In the genomic region with DNA sequence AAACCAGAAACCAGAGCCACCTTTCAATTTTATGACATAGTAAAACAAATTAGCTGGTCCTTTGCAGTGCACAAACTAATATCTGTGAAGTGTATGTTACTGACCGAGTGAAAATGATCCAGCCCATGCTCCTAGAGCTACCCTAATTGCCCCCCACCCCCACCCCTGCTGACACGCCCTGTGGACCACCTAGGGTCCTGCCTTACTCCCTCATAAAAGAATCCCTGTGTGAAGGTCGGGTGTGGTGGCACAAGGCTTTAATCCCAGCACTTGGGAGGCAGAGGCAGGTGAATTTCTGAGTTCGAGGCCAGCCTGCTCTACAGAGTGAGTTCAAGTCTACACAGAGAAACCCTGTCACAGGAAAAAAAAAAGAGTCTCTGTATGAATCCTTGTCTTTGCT, we compare ENCODE assay signal across 8 mouse cellular contexts. TPM values are rescaled to one million over a fixed set of nuclear protein-coding genes. Genes with fewer than 3 reads are reported as not detected.
DNase-seq lines count a peak whose midpoint lies in the region; ATAC-seq and TF ChIP-seq lines count a peak whose summit lies in the region.

No protein-coding gene starts in this region.

- peak overlapping the region; percentile 82 for H3K4me2 ChIP-seq in forebrain, embryonic 12.5 days
- peak overlapping the region; percentile 88 for H3K4me2 ChIP-seq in liver, embryonic 12.5 days

- peaks cover 76% of the 10 kb centered on the region for H3K79me2 ChIP-seq in C2C12 (ENCODE audit: control insufficient read depth, insufficient read depth)

- no peak for TF ChIP-seq POLR2A in cerebellum, adult 2 months (IDR thresholded peaks at IDR 0.05; ENCODE audit: borderline replicate concordance, insufficient read depth, low read length)

- H3K4me3 ChIP-seq in gastrocnemius, adult 2 months = peak overlapping the region; percentile 100
- H3K4me3 ChIP-seq in C2C12 (ENCODE audit: insufficient read depth, poor library complexity, severe bottlenecking) = peak overlapping the region; percentile 94
- H3K4me3 ChIP-seq in forebrain, embryonic 12.5 days (replicated peaks) = peak overlapping the region; percentile 100; the same call in 1 of the 2 replicates
- H3K4me3 ChIP-seq in liver, embryonic 12.5 days = peak overlapping the region; percentile 93
- H3K4me3 ChIP-seq in cerebellum, adult 2 months (replicated peaks; ENCODE audit: insufficient read depth, low read depth, low read length) = no peak overlapping the region

- no peak for TF ChIP-seq CTCF in gastrocnemius, adult 2 months (IDR thresholded peaks at IDR 0.05)
- TF ChIP-seq CTCF in C2C12 (IDR thresholded peaks at IDR 0.05; ENCODE audit: control insufficient read depth, insufficient read depth, insufficient read length) = no peak
- no peak for TF ChIP-seq CTCF in cerebellum, adult 2 months (IDR thresholded peaks at IDR 0.05; ENCODE audit: borderline replicate concordance, insufficient read depth, low read depth, low read length)

- 59% methylated on average over 4 of the region's 4 CpGs for WGBS in forebrain, embryonic 12.5 days
- WGBS in liver, embryonic 12.5 days (ENCODE audit: insufficient replicate concordance) = 35% methylated on average over 4 of the region's 4 CpGs
- 45% methylated on average over 4 of the region's 4 CpGs for WGBS in cerebellum, adult 2 months

- no peaks in the 10 kb centered on the region for H3K27me3 ChIP-seq in C2C12 (ENCODE audit: control insufficient read depth, insufficient read depth, insufficient read length)
- H3K27me3 ChIP-seq in forebrain, embryonic 12.5 days = no peaks in the 10 kb centered on the region
- no peaks in the 10 kb centered on the region for H3K27me3 ChIP-seq in liver, embryonic 12.5 days (replicated peaks)
- H3K27me3 ChIP-seq in cerebellum, adult 2 months (ENCODE audit: control insufficient read depth, insufficient read depth, low read length) = no peaks in the 10 kb centered on the region

- H3K27ac ChIP-seq in gastrocnemius, adult 2 months = peak overlapping the region; percentile 96
- H3K27ac ChIP-seq in forebrain, embryonic 12.5 days = no peak overlapping the region
- peak overlapping the region; percentile 99 for H3K27ac ChIP-seq in liver, embryonic 12.5 days
- no peak overlapping the region for H3K27ac ChIP-seq in cerebellum, adult 2 months (ENCODE audit: insufficient read depth, low read length)

- peaks cover 28% of the 10 kb centered on the region for H3K36me3 ChIP-seq in C2C12 (ENCODE audit: control insufficient read depth, insufficient read depth)
- H3K36me3 ChIP-seq in forebrain, embryonic 12.5 days (replicated peaks) = peaks cover 28% of the 10 kb centered on the region
- H3K36me3 ChIP-seq in liver, embryonic 12.5 days = peaks cover 44% of the 10 kb centered on the region

- no peak overlapping the region for H3ac ChIP-seq in C2C12 (ENCODE audit: control insufficient read depth, insufficient read length, low read depth)

- intact Hi-C loops in gastrocnemius, adult 2 months (cut with DNase I) = loop anchor here (2.0 kb wide), 1 partner anchor 33 kb away; no protein-coding TSS in a partner anchor
- intact Hi-C loops in gastrocnemius, postnatal 36 days (cut with DNase I) = no loop called here

- no peaks in the 10 kb centered on the region for H3K9me3 ChIP-seq in forebrain, embryonic 12.5 days
- H3K9me3 ChIP-seq in liver, embryonic 12.5 days (replicated peaks) = no peaks in the 10 kb centered on the region

- H3K9ac ChIP-seq in forebrain, embryonic 12.5 days = peak overlapping the region; percentile 99; the same call in 1 of the 2 replicates
- H3K9ac ChIP-seq in liver, embryonic 12.5 days = peak overlapping the region; percentile 99

- H3K79me3 ChIP-seq in C2C12 (ENCODE audit: low read depth) = peaks cover 60% of the 10 kb centered on the region

- DNase-seq in gastrocnemius, adult 2 months = no peak
- no peak for DNase-seq in gastrocnemius, postnatal 36 days
- no peak for DNase-seq in adrenal gland, adult 8-10 months
- no peak for DNase-seq in cerebellum, adult 2 months
- no peak for DNase-seq in frontal cortex, adult 2 months (ENCODE audit: extremely low spot score in 1 of 2, low spot score in 1 of 2)

- peaks cover 25% of the 10 kb centered on the region for H3K4me1 ChIP-seq in forebrain, embryonic 12.5 days
- H3K4me1 ChIP-seq in liver, embryonic 12.5 days = peaks cover 54% of the 10 kb centered on the region
- H3K4me1 ChIP-seq in cerebellum, adult 2 months (ENCODE audit: control insufficient read depth, insufficient read depth, low read length) = peaks cover 11% of the 10 kb centered on the region; the same call in 1 of the 2 replicates

- ATAC-seq in forebrain, embryonic 12.5 days (ENCODE audit: low FRiP score) = no peak
- no peak for ATAC-seq in liver, embryonic 12.5 days

TF ChIP-seq in C2C12, 6 proteins besides CTCF, POLR2A, EP300 and RAD21:
- TF ChIP-seq MYOD1 (IDR thresholded peaks at IDR 0.05; ENCODE audit: control insufficient read depth, insufficient read length, low read depth) (no peak), CEBPB (IDR thresholded peaks at IDR 0.05; ENCODE audit: low read depth) (no peak), USF1 (IDR thresholded peaks at IDR 0.05; ENCODE audit: low read depth) (no peak), FOSL1 (IDR thresholded peaks at IDR 0.05; ENCODE audit: insufficient read depth, low read length, poor library complexity, severe bottlenecking) (no peak)

RNA-seq across cellular contexts. Expression of a gene that starts 1.6 kb away (rescaled TPM):
- 10 to 100 TPM; 31.1 to 42.1 TPM for total RNA-seq in gastrocnemius, adult 2 months (2021)
- total RNA-seq in gastrocnemius, postnatal 36 days (2021) = 10 to 100 TPM; 32.1 to 33.8 TPM
- polyA plus RNA-seq in C2C12 (2012; fragmentation: generic; extraction: Trizol) = 35.5 TPM
- 52.0 and 54.7 TPM in 2 replicates for polyA plus RNA-seq in forebrain, embryonic 12.5 days (2016; fragmentation: Nextera tagmentation; extraction: Ambion mirVana)
- 102 and 111 TPM in 2 replicates for polyA plus RNA-seq in liver, embryonic 12.5 days (2016; fragmentation: Nextera tagmentation; extraction: Ambion mirVana)
- total RNA-seq in adrenal gland, adult 8-10 months (2022) = 10 to 100 TPM; 58.4 to 65.5 (median 64.0) TPM
- 61.6 and 65.4 TPM in 2 replicates for polyA plus RNA-seq in cerebellum, adult 2 months (2012; rRNA removed)
- 57.0 and 57.7 TPM in 2 replicates for polyA plus RNA-seq in frontal cortex, adult 2 months (2012; rRNA removed)

RNA-seq across cellular contexts. Expression of a gene that starts 1.7 kb away (rescaled TPM):
- total RNA-seq in gastrocnemius, adult 2 months (2021) = 10 to 100 TPM; 18.6 to 22.4 TPM
- 10 to 100 TPM; 14.3 to 17.5 TPM for total RNA-seq in gastrocnemius, postnatal 36 days (2021)
- polyA plus RNA-seq in C2C12 (2012; fragmentation: generic; extraction: Trizol) = 11.0 TPM
- polyA plus RNA-seq in forebrain, embryonic 12.5 days (2016; fragmentation: Nextera tagmentation; extraction: Ambion mirVana) = 42.2 and 42.7 TPM in 2 replicates
- polyA plus RNA-seq in liver, embryonic 12.5 days (2016; fragmentation: Nextera tagmentation; extraction: Ambion mirVana) = 20.6 and 21.5 TPM in 2 replicates
- total RNA-seq in adrenal gland, adult 8-10 months (2022) = 10 to 100 TPM; 41.3 to 60.8 (median 49.4) TPM
- 36.2 and 37.9 TPM in 2 replicates for polyA plus RNA-seq in cerebellum, adult 2 months (2012; rRNA removed)
- polyA plus RNA-seq in frontal cortex, adult 2 months (2012; rRNA removed) = 36.9 and 39.7 TPM in 2 replicates

RNA-seq across cellular contexts. Expression of a gene that starts 13.5 kb away (rescaled TPM):
- under 1 TPM in 1 of 2 experiments, not detected in 1; 0.33 TPM for total RNA-seq in gastrocnemius, adult 2 months (2021)
- under 1 TPM in 1 of 2 experiments, not detected in 1; 0.33 TPM for total RNA-seq in gastrocnemius, postnatal 36 days (2021)
- polyA plus RNA-seq in C2C12 (2012; fragmentation: generic; extraction: Trizol) = 0.04 TPM
- polyA plus RNA-seq in forebrain, embryonic 12.5 days (2016; fragmentation: Nextera tagmentation; extraction: Ambion mirVana) = 0.37 and 0.55 TPM in 2 replicates
- 4.3 and 4.9 TPM in 2 replicates for polyA plus RNA-seq in liver, embryonic 12.5 days (2016; fragmentation: Nextera tagmentation; extraction: Ambion mirVana)
- 1 to 10 TPM in 2 of 4 experiments, under 1 TPM in 2; 0.81 to 2.3 (median 1.1) TPM for total RNA-seq in adrenal gland, adult 8-10 months (2022)
- polyA plus RNA-seq in cerebellum, adult 2 months (2012; rRNA removed) = 0.70 and 1.2 TPM in 2 replicates
- polyA plus RNA-seq in frontal cortex, adult 2 months (2012; rRNA removed) = 1.00 and 1.1 TPM in 2 replicates

Comparison
In these comparisons a context has a peak if more than half of its experiments do, and no peak if none do; other contexts are left out.
1. H3K27ac ChIP-seq: peak in gastrocnemius, adult 2 months (single experiment) and liver, embryonic 12.5 days (single experiment); none in forebrain, embryonic 12.5 days (single experiment) and cerebellum, adult 2 months (single experiment).